In genomic region chr19:10184096-10184495, GRCm38 (mm10) we compare ENCODE assay signal across 8 mouse cellular contexts. TPM values are rescaled to one million over a fixed set of nuclear protein-coding genes. Genes with fewer than 3 reads are reported as not detected.
DNase-seq lines count a peak whose midpoint lies in the region; ATAC-seq lines count a peak whose summit lies in the region.

No protein-coding gene starts in this region.

- 33% methylated on average over 12 of the region's 12 CpGs for WGBS in heart, embryonic 14.5 days
- 9% methylated on average over 12 of the region's 12 CpGs for WGBS in embryonic facial prominence, embryonic 15.5 days

- H3K36me3 ChIP-seq in heart, embryonic 14.5 days (ENCODE audit: control insufficient read depth, insufficient read depth, low read length): peaks cover 45% of the 10 kb centered on the region
- peaks cover 34% of the 10 kb centered on the region for H3K36me3 ChIP-seq in embryonic facial prominence, embryonic 15.5 days

- no peaks in the 10 kb centered on the region for H3K27me3 ChIP-seq in heart, embryonic 14.5 days (ENCODE audit: control insufficient read depth, insufficient read depth, low read length)
- H3K27me3 ChIP-seq in embryonic facial prominence, embryonic 15.5 days: no peaks in the 10 kb centered on the region

- H3K9ac ChIP-seq in heart, embryonic 14.5 days (ENCODE audit: low read length): peak overlapping the region; percentile 86
- H3K9ac ChIP-seq in embryonic facial prominence, embryonic 15.5 days: peak overlapping the region; percentile 75

- H3K27ac ChIP-seq in heart, embryonic 14.5 days (replicated peaks in 1 of 2; ENCODE audit: control insufficient read depth in 1 of 2, insufficient read depth in 1 of 2, low read depth in 2 of 2, low read length in 2 of 2): peak overlapping the region in 1 of 2 experiments; percentile 90; a peak in 1 of 4 replicates
- H3K27ac ChIP-seq in embryonic facial prominence, embryonic 15.5 days (replicated peaks): peak overlapping the region; percentile 94

- no peak for ATAC-seq in heart, embryonic 14.5 days (ENCODE audit: insufficient number of reproducible peaks, insufficient read depth, low FRiP score, low read depth)
- ATAC-seq in embryonic facial prominence, embryonic 15.5 days (ENCODE audit: insufficient number of reproducible peaks, low FRiP score, low TSS enrichment, low read depth): no peak
- no peak for ATAC-seq in monocyte, adult 5-6 weeks (replicated peaks; ENCODE audit: insufficient number of reproducible peaks, low FRiP score, low TSS enrichment, poor library complexity, severe bottlenecking)

- H3K4me1 ChIP-seq in heart, embryonic 14.5 days (ENCODE audit: control insufficient read depth in 2 of 2, insufficient read depth in 2 of 2, low read length in 2 of 2): peaks cover 14 to 21% of the 10 kb centered on the region in 2 experiments
- peaks cover 21% of the 10 kb centered on the region for H3K4me1 ChIP-seq in embryonic facial prominence, embryonic 15.5 days

- peak overlapping the region; percentile 82 to 91 for H3K4me3 ChIP-seq in heart, embryonic 14.5 days (ENCODE audit: control insufficient read depth in 1 of 2, insufficient read depth in 1 of 2, low read depth in 1 of 2, low read length in 2 of 2)
- peak overlapping the region; percentile 92 for H3K4me3 ChIP-seq in embryonic facial prominence, embryonic 15.5 days (replicated peaks)

- H3K4me2 ChIP-seq in heart, embryonic 14.5 days (ENCODE audit: low read length): peak overlapping the region; percentile 90
- H3K4me2 ChIP-seq in embryonic facial prominence, embryonic 15.5 days (replicated peaks): peak overlapping the region; percentile 75

- DNase-seq in heart, adult 11 months: no peak
- peak; percentile 67 for DNase-seq in MN1 (ENCODE audit: low spot score)
- peak; percentile 54 for DNase-seq in kidney, postnatal 10 days
- DNase-seq in lung, postnatal 4 days: peak; percentile 48 to 62
- no peak for DNase-seq in thymus, postnatal 25 days

- no peaks in the 10 kb centered on the region for H3K9me3 ChIP-seq in heart, embryonic 14.5 days (ENCODE audit: control insufficient read depth, low read length)
- no peaks in the 10 kb centered on the region for H3K9me3 ChIP-seq in embryonic facial prominence, embryonic 15.5 days (replicated peaks)

RNA-seq across cellular contexts. Expression of gene Fads1, which starts 1.4 kb away (rescaled TPM):
- polyA plus RNA-seq in heart, embryonic 14.5 days (2014; fragmentation: Nextera tagmentation; extraction: Ambion mirVana): 39.8 and 44.2 TPM in 2 replicates
- polyA plus RNA-seq in embryonic facial prominence, embryonic 15.5 days (2015; fragmentation: Nextera tagmentation; extraction: Ambion mirVana): 77.6 and 78.2 TPM in 2 replicates
- total RNA-seq in monocyte, adult 5-6 weeks (2017): 2.2 to 5.1 TPM (median 2.3 TPM) in 3 replicates

RNA-seq across cellular contexts. Expression of gene Tmem258, which starts 19.7 kb away (rescaled TPM):
- polyA plus RNA-seq in heart, embryonic 14.5 days (2014; fragmentation: Nextera tagmentation; extraction: Ambion mirVana): 458 and 491 TPM in 2 replicates
- polyA plus RNA-seq in embryonic facial prominence, embryonic 15.5 days (2015; fragmentation: Nextera tagmentation; extraction: Ambion mirVana): 449 and 454 TPM in 2 replicates
- total RNA-seq in monocyte, adult 5-6 weeks (2017): 129 to 133 TPM (median 132 TPM) in 3 replicates

RNA-seq across cellular contexts. Expression of gene Fen1, which starts 19.9 kb away (rescaled TPM):
- 36.7 and 37.6 TPM in 2 replicates for polyA plus RNA-seq in heart, embryonic 14.5 days (2014; fragmentation: Nextera tagmentation; extraction: Ambion mirVana)
- 62.2 and 65.8 TPM in 2 replicates for polyA plus RNA-seq in embryonic facial prominence, embryonic 15.5 days (2015; fragmentation: Nextera tagmentation; extraction: Ambion mirVana)
- 31.8 to 42.7 TPM (median 41.9 TPM) in 3 replicates for total RNA-seq in monocyte, adult 5-6 weeks (2017)

RNA-seq across cellular contexts. Expression of gene Myrf, which starts 56.5 kb away (rescaled TPM):
- 7.8 and 10.8 TPM in 2 replicates for polyA plus RNA-seq in heart, embryonic 14.5 days (2014; fragmentation: Nextera tagmentation; extraction: Ambion mirVana)
- polyA plus RNA-seq in embryonic facial prominence, embryonic 15.5 days (2015; fragmentation: Nextera tagmentation; extraction: Ambion mirVana): 0.41 and 0.65 TPM in 2 replicates
- 0.10 to 2.3 TPM in 2 of 3 replicates, not detected in the other for total RNA-seq in monocyte, adult 5-6 weeks (2017)

Comparison
In these comparisons a context has a peak if more than half of its experiments do, and no peak if none do; other contexts are left out.
1. DNase-seq: peak in MN1 (single experiment), kidney, postnatal 10 days (single experiment) and lung, postnatal 4 days (2 of 2); none in heart, adult 11 months (single experiment) and thymus, postnatal 25 days (single experiment).